Mouse (Mus musculus): ENCODE results near the gene Xpnpep1. TPM values are rescaled to one million over a fixed set of nuclear protein-coding genes. Genes with fewer than 3 reads are reported as not detected.

The Xpnpep1 gene
- total RNA-seq, 1 experiment = 190 TPM

DNA sequence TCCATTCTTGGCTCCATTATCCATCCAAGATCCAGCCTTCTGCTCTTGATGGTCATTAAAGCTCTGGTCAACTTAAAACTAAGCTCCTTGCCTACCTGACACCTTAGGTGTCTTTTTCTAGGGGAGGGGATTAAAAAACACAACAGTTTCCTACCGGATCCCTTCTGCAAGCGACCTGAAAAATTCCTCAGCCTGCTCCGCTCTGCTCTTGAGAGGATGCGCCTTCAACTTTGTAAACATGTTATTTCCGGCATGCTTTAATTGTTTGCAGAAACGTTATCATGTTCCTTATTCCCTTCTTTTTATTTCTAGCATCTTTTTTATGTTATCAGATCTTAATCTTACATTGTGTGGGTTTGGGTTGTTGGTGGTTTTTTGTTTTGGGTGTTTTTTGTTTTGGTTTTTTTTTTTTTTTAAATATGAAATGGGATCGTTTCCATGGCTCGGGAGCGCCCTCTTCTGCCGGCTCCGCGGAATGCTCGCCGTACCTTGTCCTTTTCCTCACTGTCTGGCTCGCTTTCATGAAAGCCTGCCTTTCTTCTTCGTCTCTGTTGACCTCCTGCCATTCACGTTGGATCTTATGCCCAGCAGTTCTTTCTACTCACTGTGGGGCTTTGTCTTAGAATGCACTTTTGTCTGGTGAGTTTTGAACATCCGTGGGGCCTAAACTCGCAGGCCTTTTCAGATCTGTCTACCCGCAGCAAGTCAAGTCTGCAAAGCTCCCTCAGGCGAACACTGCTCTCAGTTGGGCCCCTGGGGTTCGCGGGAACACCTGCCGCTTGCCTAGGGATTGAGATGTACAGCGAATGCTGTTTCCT lies 117.1 kb downstream of the Xpnpep1 start:
- TF ChIP-seq HCFC1 (IDR thresholded peaks at IDR 0.05; ENCODE audit: borderline replicate concordance, insufficient read depth, low read length) (no peak), ZNF384 (IDR thresholded peaks at IDR 0.05; ENCODE audit: low read depth, low read length) (peak; percentile 96)
- no peak overlapping the region for H3K27ac ChIP-seq (ENCODE audit: insufficient read depth, low read depth, low read length, poor library complexity, severe bottlenecking)
- no peak overlapping the region for H3K4me3 ChIP-seq (ENCODE audit: insufficient read depth in 1 of 2, low read depth in 1 of 2, low read length in 2 of 2, poor library complexity in 1 of 2, severe bottlenecking in 1 of 2)
- no peaks in the 10 kb centered on the region for H3K36me3 ChIP-seq (ENCODE audit: control insufficient read depth, insufficient read depth, low read length, poor library complexity, severe bottlenecking)
- H3K9ac ChIP-seq (ENCODE audit: insufficient read depth, low read depth, low read length, poor library complexity, severe bottlenecking) = no peak overlapping the region
- in situ Hi-C loops (cut with MboI; ENCODE audit: low sequenced_read_pairs in 2 of 2, unreplicated experiment in 2 of 2) = no loop called here
- peak; percentile 21 for DNase-seq (ENCODE audit: low read depth, low spot score)
- H3K9me3 ChIP-seq (ENCODE audit: control insufficient read depth, insufficient read depth, low read depth, low read length) = no peaks in the 10 kb centered on the region
- H3K4me1 ChIP-seq (ENCODE audit: control insufficient read depth in 2 of 2, insufficient read depth in 2 of 2, low read length in 2 of 2, poor library complexity in 1 of 2) = no peaks in the 10 kb centered on the region

DNA sequence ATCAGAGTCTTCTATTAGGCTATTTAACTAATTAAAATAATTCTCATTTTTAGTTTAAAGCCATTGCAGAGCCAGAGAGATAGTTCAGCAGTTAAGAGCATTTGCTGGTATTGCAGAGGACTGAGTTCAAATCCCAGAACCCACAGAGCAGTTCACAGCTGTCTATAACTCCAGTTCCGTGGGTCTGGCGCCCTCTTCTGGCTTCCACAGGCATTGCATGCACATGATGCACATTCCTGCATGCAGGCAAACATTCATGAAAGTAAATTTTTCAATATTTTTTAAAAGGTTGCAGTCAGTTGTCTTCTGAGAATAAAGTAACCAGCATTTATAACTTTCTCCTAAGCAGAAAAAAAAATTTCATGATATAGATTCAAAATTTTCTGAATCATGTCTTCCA lies 135.8 kb downstream of the Xpnpep1 start:
- no peak overlapping the region for H3K9ac ChIP-seq (ENCODE audit: insufficient read depth, low read depth, low read length, poor library complexity, severe bottlenecking)
- no peaks in the 10 kb centered on the region for H3K36me3 ChIP-seq (ENCODE audit: control insufficient read depth, insufficient read depth, low read length, poor library complexity, severe bottlenecking)
- no peaks in the 10 kb centered on the region for H3K9me3 ChIP-seq (ENCODE audit: control insufficient read depth, insufficient read depth, low read depth, low read length)
- in situ Hi-C loops (cut with MboI; ENCODE audit: low sequenced_read_pairs in 2 of 2, unreplicated experiment in 2 of 2) = no loop called here
- TF ChIP-seq ZC3H11A (IDR thresholded peaks at IDR 0.05; ENCODE audit: borderline replicate concordance, low read depth, low read length) = peak; percentile 43; the same call in 1 of the 2 replicates
- no peak for TF ChIP-seq ZNF384 (IDR thresholded peaks at IDR 0.05; ENCODE audit: low read depth, low read length)
- DNase-seq (ENCODE audit: low read depth, low spot score) = no peak
- H3K4me3 ChIP-seq (ENCODE audit: insufficient read depth in 1 of 2, low read depth in 1 of 2, low read length in 2 of 2, poor library complexity in 1 of 2, severe bottlenecking in 1 of 2) = no peak overlapping the region
- H3K27ac ChIP-seq (ENCODE audit: insufficient read depth, low read depth, low read length, poor library complexity, severe bottlenecking) = no peak overlapping the region
- H3K4me1 ChIP-seq (ENCODE audit: control insufficient read depth in 2 of 2, insufficient read depth in 2 of 2, low read length in 2 of 2, poor library complexity in 1 of 2) = no peaks in the 10 kb centered on the region

DNA sequence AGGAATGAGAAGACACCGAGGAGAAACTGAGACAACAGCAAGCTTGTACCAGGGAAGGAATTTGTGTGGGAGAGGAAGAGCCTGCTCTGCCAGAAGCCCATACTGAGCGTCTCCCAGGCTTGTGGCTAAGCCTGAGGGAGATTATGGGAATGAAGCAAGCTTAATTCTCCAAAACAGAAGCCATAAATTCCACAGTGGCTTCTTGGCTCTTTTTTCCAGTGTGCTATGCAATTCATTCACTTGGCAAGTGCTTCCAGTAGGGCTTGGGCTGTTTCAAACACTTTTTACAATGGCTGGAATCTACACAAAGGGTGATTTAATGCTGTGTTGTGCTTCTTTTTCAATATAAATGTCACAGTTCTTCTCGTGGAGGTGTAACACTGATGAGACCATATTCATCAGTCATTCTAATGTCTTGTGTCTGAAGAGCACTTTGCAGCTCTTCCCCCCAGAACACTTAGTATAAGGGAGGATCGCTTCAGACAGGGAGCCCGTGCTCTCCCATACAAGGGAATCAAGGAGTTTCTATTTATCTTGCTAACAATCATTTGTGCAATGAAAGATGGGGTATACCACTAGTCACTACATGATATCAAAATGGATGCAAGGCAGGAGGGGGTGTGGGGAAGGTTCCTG lies 148.1 kb downstream of the Xpnpep1 start:
- no peak overlapping the region for H3K4me3 ChIP-seq (ENCODE audit: insufficient read depth in 1 of 2, low read depth in 1 of 2, low read length in 2 of 2, poor library complexity in 1 of 2, severe bottlenecking in 1 of 2)
- TF ChIP-seq ZC3H11A (IDR thresholded peaks at IDR 0.05; ENCODE audit: borderline replicate concordance, low read depth, low read length) (no peak), MAFK (IDR thresholded peaks at IDR 0.05; ENCODE audit: insufficient read depth, low read depth, low read length) (no peak), ZNF384 (IDR thresholded peaks at IDR 0.05; ENCODE audit: low read depth, low read length) (no peak), CHD2 (IDR thresholded peaks at IDR 0.05; ENCODE audit: low read depth, low read length) (no peak), HCFC1 (IDR thresholded peaks at IDR 0.05; ENCODE audit: borderline replicate concordance, insufficient read depth, low read length) (no peak)
- H3K4me1 ChIP-seq (ENCODE audit: control insufficient read depth in 2 of 2, insufficient read depth in 2 of 2, low read length in 2 of 2, poor library complexity in 1 of 2) = no peaks in the 10 kb centered on the region
- H3K27ac ChIP-seq (ENCODE audit: insufficient read depth, low read depth, low read length, poor library complexity, severe bottlenecking) = no peak overlapping the region
- H3K9ac ChIP-seq (ENCODE audit: insufficient read depth, low read depth, low read length, poor library complexity, severe bottlenecking) = no peak overlapping the region
- DNase-seq (ENCODE audit: low read depth, low spot score) = no peak
- peaks cover 7% of the 10 kb centered on the region; the same call in 1 of the 2 replicates for H3K9me3 ChIP-seq (ENCODE audit: control insufficient read depth, insufficient read depth, low read depth, low read length)
- in situ Hi-C loops (cut with MboI; ENCODE audit: low sequenced_read_pairs in 2 of 2, unreplicated experiment in 2 of 2) = no loop called here
- no peaks in the 10 kb centered on the region for H3K36me3 ChIP-seq (ENCODE audit: control insufficient read depth, insufficient read depth, low read length, poor library complexity, severe bottlenecking)

Other genes with a start within 250 kb of the Xpnpep1 start
- gene Add3, start 100.2 kb upstream of the Xpnpep1 start, total RNA-seq (2012; rRNA removed) = 8.5 and 11.8 TPM in 2 replicates

Measured in ES-E14 (cell line).